Mouse (Mus musculus) E14TG2a.4 (cell line): ENCODE measurements around the gene Wls.

Experiments
- H3K27me3 ChIP-seq: 2 replicates; pipeline ENCODE4 v1.6.1; 2014; ENCODE audit warnings: low read length, control low read depth; ENCODE audit not compliant: insufficient read depth
- H3K36me3 ChIP-seq: 2 replicates; pipeline ENCODE4 v1.6.1; 2014; ENCODE audit warnings: low read length, control low read depth; ENCODE audit not compliant: insufficient read depth
- H3K4me1 ChIP-seq: replicated peaks from 2 replicates; pipeline ENCODE4 v1.6.1; 2014; ENCODE audit warnings: low read depth, low read length, control low read depth
- H3K4me3 ChIP-seq: replicated peaks from 2 replicates; pipeline ENCODE4 v1.5.1; 2014; ENCODE audit warnings: mild to moderate bottlenecking, low read length
- H3K9me3 ChIP-seq: 2 replicates; pipeline ENCODE4 v1.6.1; 2014; ENCODE audit warnings: low read length, control low read depth
- CTCF ChIP-seq: conservative IDR thresholded peaks from 2 replicates; pipeline ENCODE4 v1.5.1; 2014; ENCODE audit warnings: low read length
- NANOG ChIP-seq: IDR thresholded peaks from 2 replicates; pipeline ENCODE4 v1.6.1; 2014; ENCODE audit warnings: borderline replicate concordance, low read length, mixed read lengths
- POU5F1 ChIP-seq: IDR thresholded peaks from 2 replicates; pipeline ENCODE4 v1.6.1; 2014; ENCODE audit warnings: low read length, borderline replicate concordance

The Wls gene

DNA sequence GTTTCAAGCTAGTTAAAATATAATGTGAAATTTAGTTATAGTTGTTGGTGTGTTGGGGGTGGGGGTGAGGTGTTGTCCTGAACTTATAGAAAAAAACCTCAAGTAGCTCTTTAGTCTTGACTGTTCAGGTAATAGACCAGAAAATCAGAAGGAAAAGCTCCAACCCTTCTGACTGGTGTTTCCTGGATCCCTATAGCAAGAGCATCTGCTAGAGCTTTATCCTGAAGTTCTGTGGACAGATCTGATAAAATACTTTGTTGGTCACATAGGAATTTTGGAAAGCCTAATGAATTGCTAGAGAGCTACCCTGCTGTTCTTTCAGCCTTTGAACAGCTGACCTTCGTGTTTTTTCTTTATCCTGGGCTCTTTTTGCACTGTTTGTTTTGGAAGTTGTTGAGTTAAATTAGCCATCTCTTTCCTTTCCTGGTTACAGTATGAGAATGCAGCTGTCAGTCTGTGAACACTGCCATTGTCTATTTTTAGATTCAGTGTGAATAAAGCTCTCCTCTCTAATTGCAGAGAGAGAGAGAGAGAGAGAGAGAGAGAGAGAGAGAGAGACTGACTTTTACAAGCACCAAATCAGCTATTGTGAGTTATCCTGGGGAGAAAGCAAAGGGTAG, 46.4 kb downstream of the Wls start:
- Histone ChIP-seq H3K27me3 (no peaks in the 10 kb centered on the region), H3K4me3 (no peak overlapping the region), H3K4me1 (no peaks in the 10 kb centered on the region), H3K36me3 (no peaks in the 10 kb centered on the region), H3K9me3 (no peaks in the 10 kb centered on the region)
- no peak for TF ChIP-seq POU5F1
- no peak for TF ChIP-seq NANOG
- TF ChIP-seq CTCF = no peak

GRCm38 (mm10) chr3:159890176-159891056, 50.9 kb downstream of the Wls start:
- H3K36me3 ChIP-seq = no peaks in the 10 kb centered on the region
- no peaks in the 10 kb centered on the region for H3K9me3 ChIP-seq
- no peak for TF ChIP-seq CTCF
- TF ChIP-seq NANOG = no peak
- TF ChIP-seq POU5F1 = no peak
- H3K4me3 ChIP-seq = no peak overlapping the region
- no peaks in the 10 kb centered on the region for H3K27me3 ChIP-seq
- H3K4me1 ChIP-seq = no peaks in the 10 kb centered on the region

- no peaks in the 10 kb centered on the region for H3K4me1 ChIP-seq
- TF ChIP-seq POU5F1 = no peak
- no peak for TF ChIP-seq NANOG
- no peak for TF ChIP-seq CTCF
- no peaks in the 10 kb centered on the region for H3K36me3 ChIP-seq
- no peak overlapping the region for H3K4me3 ChIP-seq
- H3K9me3 ChIP-seq = no peaks in the 10 kb centered on the region
- no peaks in the 10 kb centered on the region for H3K27me3 ChIP-seq
These were observed 51.7 kb downstream of the Wls start for GRCm38 (mm10) chr3:159891057-159891752.

DNA sequence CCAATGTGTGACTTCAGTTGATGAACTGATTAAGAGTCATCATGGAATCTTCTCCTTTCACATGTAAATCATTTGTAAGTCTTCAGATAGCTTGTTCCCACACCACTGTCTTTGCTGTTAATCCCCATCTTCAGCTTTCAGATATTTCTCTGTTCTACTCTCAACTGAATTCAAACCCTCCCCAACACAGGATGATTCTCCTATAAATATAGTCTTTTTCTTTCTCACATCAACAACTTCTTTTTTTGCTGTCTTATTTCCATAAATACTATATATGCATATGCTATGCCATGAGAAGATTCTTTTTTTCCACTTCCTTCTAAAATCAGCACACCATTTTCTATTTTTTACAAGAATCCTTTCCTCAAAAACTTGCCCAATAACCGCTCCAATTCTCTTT, 67.9 kb downstream of the Wls start:
- TF ChIP-seq CTCF (no peak), NANOG (no peak), POU5F1 (no peak)
- H3K4me1 ChIP-seq = no peaks in the 10 kb centered on the region
- no peak overlapping the region for H3K4me3 ChIP-seq
- H3K36me3 ChIP-seq = no peaks in the 10 kb centered on the region
- H3K9me3 ChIP-seq = no peaks in the 10 kb centered on the region
- H3K27me3 ChIP-seq = no peaks in the 10 kb centered on the region

GRCm38 (mm10) chr3:159917328-159918090, 78.0 kb downstream of the Wls start:
- Histone ChIP-seq H3K9me3 (no peaks in the 10 kb centered on the region), H3K27me3 (no peaks in the 10 kb centered on the region), H3K4me3 (no peak overlapping the region), H3K4me1 (no peaks in the 10 kb centered on the region), H3K36me3 (no peaks in the 10 kb centered on the region)
- TF ChIP-seq CTCF (no peak), POU5F1 (no peak), NANOG (no peak)
